Mouse (Mus musculus) cerebellum, adult 2 months (tissue): ENCODE measurements around the gene Phox2a.

ENCODE experiments used
- CTCF ChIP-seq: fragments of 200-500 bp; IDR thresholded peaks from 2 replicates; pipeline ENCODE4 v1.5.1; 2011; ENCODE audit warnings: low read depth, mild to moderate bottlenecking, control low read depth, low read length, moderate library complexity, borderline replicate concordance; ENCODE audit not compliant: insufficient read depth
- POLR2A ChIP-seq: fragments of 200-500 bp; IDR thresholded peaks from 2 replicates; pipeline ENCODE4 v1.6.1; 2011; ENCODE audit warnings: low read length, control low read depth, borderline replicate concordance; ENCODE audit not compliant: insufficient read depth

DNA sequence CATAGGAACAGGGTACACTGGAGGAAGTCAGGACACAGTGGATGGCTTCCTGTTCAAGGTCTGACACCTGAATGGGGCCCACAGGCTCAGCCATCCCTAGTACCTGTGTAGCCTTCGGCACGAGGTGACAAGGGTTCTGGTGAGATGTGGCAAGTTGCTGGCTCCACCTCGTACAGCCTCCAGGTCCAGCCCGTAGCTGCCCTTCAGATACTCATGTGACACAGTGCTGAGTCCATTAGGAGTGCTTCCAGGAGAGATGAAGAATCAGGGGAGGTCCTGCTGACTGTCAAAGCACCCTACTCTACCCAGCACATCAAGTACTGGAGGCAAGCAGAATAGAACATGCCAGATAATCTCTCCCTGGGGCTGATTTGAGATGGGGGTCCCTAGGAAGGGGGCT is 14.3 kb downstream of the Phox2a start:
- TF ChIP-seq POLR2A: no peak
- TF ChIP-seq CTCF: no peak
